Mouse (Mus musculus) kidney, adult 2 months (tissue): ENCODE data around the gene Plb1. TPM values are rescaled to one million over a fixed set of nuclear protein-coding genes. Genes with fewer than 3 reads are reported as not detected.

Experiments used
- DNase-seq: peaks from one replicate; pipeline ENCODE4 v3.0.0; 2021
- H3K27ac ChIP-seq: fragments of 200-500 bp; 2 replicates; pipeline ENCODE4 v1.5.1; 2012; ENCODE audit warnings: low read depth, low read length, control low read depth, inconsistent platforms; ENCODE audit not compliant: insufficient read depth
- H3K27me3 ChIP-seq: fragments of 200-500 bp; replicated peaks from 2 replicates; pipeline ENCODE4 v1.6.1; 2012; ENCODE audit warnings: mild to moderate bottlenecking, moderate library complexity, low read length, inconsistent platforms; ENCODE audit not compliant: control insufficient read depth, insufficient read depth
- H3K36me3 ChIP-seq: fragments of 200-500 bp; 2 replicates; pipeline ENCODE4 v1.6.1; 2012; ENCODE audit warnings: mild to moderate bottlenecking, moderate library complexity, low read length, inconsistent platforms; ENCODE audit not compliant: control insufficient read depth, insufficient read depth
- H3K4me1 ChIP-seq: fragments of 200-500 bp; 2 replicates; pipeline ENCODE4 v1.6.1; 2011; ENCODE audit warnings: low read length; ENCODE audit not compliant: control insufficient read depth, insufficient read depth
- H3K4me3 ChIP-seq: fragments of 200-500 bp; 2 replicates; pipeline ENCODE4 v1.5.1; 2011; ENCODE audit warnings: mild to moderate bottlenecking, low read depth, low read length, control low read depth; ENCODE audit not compliant: insufficient read depth
- CTCF ChIP-seq: fragments of 200-500 bp; conservative IDR thresholded peaks from 2 replicates; pipeline ENCODE4 v1.5.1; 2011; ENCODE audit warnings: low read depth, mild to moderate bottlenecking, control low read depth, low read length, moderate library complexity, mixed read lengths; ENCODE audit not compliant: insufficient read depth, insufficient read length
- POLR2A ChIP-seq: fragments of 200-500 bp; IDR thresholded peaks from one replicate; pipeline ENCODE4 v1.6.1; 2011; ENCODE audit warnings: low read depth, low read length, control low read depth
- WGBS: fragments of 180-500 bp; shearing (Covaris S2); methylation state at CpG from one replicate; pipeline ENCODE4 v1.1.7; 2018; 5-methylcytosine and 5-hydroxymethylcytosine counted together
- polyA plus RNA-seq: library from polyadenylated mRNA; depleted of rRNA; stranded (reverse); fragments of >200 nt; gene quantifications from 2 replicates; pipeline ENCODE4 v1.2.3, GENCODE M21; 2012

Gene Plb1
- polyA plus RNA-seq, 1 experiment, result 0.02 TPM

GRCm38 (mm10) chr5:32282345-32282744 lies 49.8 kb downstream of the Plb1 start:
- no peaks in the 10 kb centered on the region for H3K4me1 ChIP-seq
- H3K27me3 ChIP-seq, result no peaks in the 10 kb centered on the region
- no peak overlapping the region for H3K27ac ChIP-seq
- H3K36me3 ChIP-seq, result no peaks in the 10 kb centered on the region
- H3K4me3 ChIP-seq, result no peak overlapping the region
- no peak for DNase-seq
- WGBS, result 53% methylated on average over 4 of the region's 4 CpGs
- TF ChIP-seq POLR2A (no peak), CTCF (no peak)

DNA sequence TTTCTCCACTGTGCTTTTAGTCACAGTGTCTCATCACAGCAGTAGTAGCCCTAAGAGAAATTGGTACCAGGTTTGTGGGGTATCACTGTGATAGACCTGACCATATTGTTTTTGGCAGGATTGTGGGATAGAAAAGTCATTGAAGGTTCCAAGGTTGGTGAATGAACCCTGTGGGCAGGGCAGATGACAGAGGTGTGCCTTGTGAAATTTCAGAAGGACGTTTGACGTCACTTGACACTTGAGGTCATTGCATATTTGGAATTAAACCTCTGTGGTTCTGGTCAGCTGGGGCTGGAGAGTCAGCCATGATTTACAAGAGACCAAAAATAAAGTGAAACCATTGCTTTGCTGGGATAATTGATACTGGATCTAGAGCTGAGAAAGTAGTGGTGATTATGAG lies 50.9 kb downstream of the Plb1 start:
- TF ChIP-seq POLR2A, result no peak
- no peak for TF ChIP-seq CTCF
- Histone ChIP-seq H3K27me3 (no peaks in the 10 kb centered on the region), H3K36me3 (no peaks in the 10 kb centered on the region), H3K27ac (no peak overlapping the region), H3K4me1 (no peaks in the 10 kb centered on the region), H3K4me3 (no peak overlapping the region)
- 62% methylated on average over 2 of the region's 2 CpGs for WGBS
- no peak for DNase-seq

- Histone ChIP-seq H3K27ac (no peak overlapping the region), H3K27me3 (no peaks in the 10 kb centered on the region), H3K36me3 (no peaks in the 10 kb centered on the region), H3K4me1 (no peaks in the 10 kb centered on the region), H3K4me3 (no peak overlapping the region)
- TF ChIP-seq CTCF (no peak), POLR2A (no peak)
- no peak for DNase-seq
- WGBS, result 82% methylated on average over 4 of the region's 4 CpGs
These were observed 53.8 kb downstream of the Plb1 start for GRCm38 (mm10) chr5:32286315-32286714.

- Histone ChIP-seq H3K36me3 (no peaks in the 10 kb centered on the region), H3K4me3 (no peak overlapping the region), H3K27ac (no peak overlapping the region), H3K4me1 (no peaks in the 10 kb centered on the region), H3K27me3 (no peaks in the 10 kb centered on the region)
- no peak for TF ChIP-seq CTCF
- no peak for TF ChIP-seq POLR2A
- no peak for DNase-seq
These were observed 55.5 kb downstream of the Plb1 start for GRCm38 (mm10) chr5:32288021-32288420.

GRCm38 (mm10) chr5:32291316-32291715 lies 58.8 kb downstream of the Plb1 start:
- H3K27me3 ChIP-seq, result no peaks in the 10 kb centered on the region
- no peak for TF ChIP-seq POLR2A
- no peak for TF ChIP-seq CTCF
- no peaks in the 10 kb centered on the region for H3K36me3 ChIP-seq
- DNase-seq, result no peak
- H3K4me3 ChIP-seq, result no peak overlapping the region
- 79% methylated on average over 2 of the region's 2 CpGs for WGBS
- no peak overlapping the region for H3K27ac ChIP-seq
- H3K4me1 ChIP-seq, result no peaks in the 10 kb centered on the region

GRCm38 (mm10) chr5:32302991-32303921 lies 70.7 kb downstream of the Plb1 start:
- Histone ChIP-seq H3K27me3 (no peaks in the 10 kb centered on the region), H3K4me3 (no peak overlapping the region), H3K27ac (no peak overlapping the region), H3K4me1 (no peaks in the 10 kb centered on the region), H3K36me3 (no peaks in the 10 kb centered on the region)
- peak; percentile 25 for DNase-seq
- TF ChIP-seq CTCF (peak; percentile 76), POLR2A (no peak)
- WGBS, result 14% methylated on average over 23 of the region's 23 CpGs

DNA sequence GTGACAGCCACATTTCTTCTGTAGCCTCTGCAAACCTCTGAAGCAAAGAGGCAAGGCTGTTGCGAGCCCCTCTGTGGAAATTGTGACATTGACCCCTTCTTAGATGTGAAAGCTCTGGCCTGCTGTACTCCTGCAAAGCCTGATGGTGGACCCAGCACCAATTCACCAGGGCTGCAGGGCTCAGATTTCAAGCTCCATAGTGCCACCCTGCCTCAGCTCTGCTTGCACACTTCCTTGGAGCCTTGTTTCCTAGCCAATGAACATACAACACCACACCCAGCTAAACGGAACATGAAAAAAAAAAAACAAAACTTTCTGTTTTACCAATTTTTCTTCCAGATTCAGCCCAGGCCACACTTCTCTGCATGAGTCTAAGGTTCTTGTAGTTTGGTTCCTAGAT lies 74.6 kb downstream of the Plb1 start:
- H3K36me3 ChIP-seq, result no peaks in the 10 kb centered on the region
- H3K4me1 ChIP-seq, result no peaks in the 10 kb centered on the region
- 66% methylated on average over 2 of the region's 2 CpGs for WGBS
- no peak for DNase-seq
- TF ChIP-seq CTCF (no peak), POLR2A (no peak)
- H3K27ac ChIP-seq, result no peak overlapping the region
- no peaks in the 10 kb centered on the region for H3K27me3 ChIP-seq
- H3K4me3 ChIP-seq, result no peak overlapping the region
